Mouse (Mus musculus) intestine, postnatal 0 days (tissue): ENCODE data around the gene Agpat2. TPM values are rescaled to one million over a fixed set of nuclear protein-coding genes. Genes with fewer than 3 reads are reported as not detected.

Experiments used
- ATAC-seq: fragments of 200-750 bp; cut with Nextera tagmentation; 2 replicates; pipeline ENCODE4 v1.8.0; 2017; ENCODE audit warnings: mild to moderate bottlenecking, moderate TSS enrichment, moderate library complexity
- H3K27ac ChIP-seq: fragments of 300-500 bp; sonication (generic); 2 replicates; pipeline ENCODE4 v1.5.1; 2014; ENCODE audit warnings: mild to moderate bottlenecking, low read depth, low read length, moderate library complexity
- H3K27me3 ChIP-seq: fragments of 300-500 bp; sonication (generic); replicated peaks from 2 replicates; pipeline ENCODE4 v1.6.1; 2014; ENCODE audit warnings: low read length, mixed read lengths; ENCODE audit not compliant: control insufficient read depth, insufficient read depth
- H3K36me3 ChIP-seq: fragments of 300-500 bp; sonication (generic); 2 replicates; pipeline ENCODE4 v1.6.1; 2014; ENCODE audit warnings: mild to moderate bottlenecking, moderate library complexity; ENCODE audit not compliant: control insufficient read depth, insufficient read depth
- H3K4me1 ChIP-seq: fragments of 300-500 bp; sonication (generic); replicated peaks from 2 replicates; pipeline ENCODE4 v1.6.1; 2014; ENCODE audit warnings: antibody characterized with exemption, low read length, mixed read lengths; ENCODE audit not compliant: control insufficient read depth, insufficient read depth
- H3K4me2 ChIP-seq: fragments of 300-500 bp; sonication (generic); replicated peaks from 2 replicates; pipeline ENCODE4 v1.6.1; 2014; ENCODE audit warnings: low read depth, mild to moderate bottlenecking, moderate library complexity
- H3K4me3 ChIP-seq: fragments of 300-500 bp; sonication (generic); 2 replicates; pipeline ENCODE4 v1.5.1; 2014; ENCODE audit warnings: low read depth, low read length
- H3K9ac ChIP-seq: fragments of 300-500 bp; sonication (generic); 2 replicates; pipeline ENCODE4 v1.6.1; 2014; ENCODE audit warnings: mild to moderate bottlenecking, low read depth, low read length
- H3K9me3 ChIP-seq: fragments of 300-500 bp; sonication (generic); 2 replicates; pipeline ENCODE4 v1.6.1; 2016; ENCODE audit warnings: mixed run types; ENCODE audit not compliant: control insufficient read depth
- CTCF ChIP-seq: sonication (generic); IDR thresholded peaks from 2 replicates; pipeline ENCODE4 v1.5.1; 2016; ENCODE audit warnings: low read depth, mild to moderate bottlenecking, control low read depth, antibody characterized with exemption, moderate library complexity
- WGBS: fragments of 180-500 bp; shearing (Covaris S2); extraction: QIAGEN DNeasy Blood & Tissue Kit; methylation state at CpG from one replicate; pipeline ENCODE4 v1.1.7; 2014; 5-methylcytosine and 5-hydroxymethylcytosine counted together
- microRNA counts: library from miRNA; unstranded; fragments of <30 nt; microRNA quantifications from one replicate; lab custom pipeline; 2016
- microRNA-seq: library from miRNA; unstranded; fragments of <30 nt; microRNA quantifications from one replicate; pipeline ENCODE4, GENCODE M21; 2016
- polyA plus RNA-seq: library from polyadenylated mRNA; unstranded; fragments of >200 nt; fragmentation: Nextera tagmentation; extraction: Ambion mirVana; gene quantifications from 2 replicates; pipeline ENCODE4 v1.2.1, GENCODE M21; 2015

Gene Agpat2
- polyA plus RNA-seq, 1 experiment from 2014 or later, result 128 TPM

DNA sequence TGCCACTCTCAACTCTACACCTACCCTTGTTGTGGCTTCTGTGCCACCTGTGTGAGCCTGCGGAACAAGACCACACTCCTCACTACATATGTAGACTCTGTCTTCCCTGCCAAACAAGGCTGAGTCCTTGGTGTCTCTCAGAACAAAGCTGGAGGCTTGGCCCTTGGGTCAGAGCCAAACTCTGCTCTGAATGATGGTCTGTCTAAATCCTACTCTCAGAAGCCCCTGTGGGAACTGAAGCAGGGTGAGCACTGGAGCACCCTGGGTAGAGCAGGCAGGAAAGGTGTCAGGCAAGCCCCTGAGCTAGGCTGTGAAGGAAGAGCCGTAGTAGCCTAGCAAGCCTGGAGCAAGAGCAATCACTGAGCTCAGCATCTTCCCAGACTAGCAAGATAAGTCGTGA lies 54.0 kb downstream of the Agpat2 start:
- WGBS, result 44% methylated on average over 3 of the region's 3 CpGs
- Histone ChIP-seq H3K27ac (no peak overlapping the region), H3K9me3 (no peaks in the 10 kb centered on the region), H3K36me3 (no peaks in the 10 kb centered on the region), H3K27me3 (peaks cover 17% of the 10 kb centered on the region; the same call in 1 of the 2 replicates), H3K4me3 (no peak overlapping the region), H3K4me1 (no peaks in the 10 kb centered on the region), H3K9ac (no peak overlapping the region), H3K4me2 (no peak overlapping the region)
- ATAC-seq, result no peak
- TF ChIP-seq CTCF, result no peak

DNA sequence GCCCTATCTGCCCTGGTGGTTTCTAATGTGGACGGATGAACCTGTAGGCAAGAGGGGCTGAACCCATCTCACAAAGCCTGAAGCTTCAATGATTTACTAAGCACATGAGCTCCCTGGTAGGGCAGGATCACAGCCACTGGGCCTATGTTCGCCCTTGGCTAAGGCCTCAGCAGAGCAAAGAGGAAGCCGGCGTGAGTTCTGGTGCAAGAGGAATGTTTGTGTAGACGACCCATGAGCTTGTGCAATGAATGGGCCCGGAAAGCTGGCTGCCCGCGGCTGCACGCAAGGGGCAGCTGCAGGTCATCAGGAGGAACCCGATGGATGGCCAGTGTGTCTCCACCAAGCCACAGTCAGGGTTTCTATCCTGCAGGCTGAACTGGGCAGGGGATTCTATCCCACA lies 54.4 kb downstream of the Agpat2 start:
- peaks cover 17% of the 10 kb centered on the region; the same call in 1 of the 2 replicates for H3K27me3 ChIP-seq
- no peaks in the 10 kb centered on the region for H3K9me3 ChIP-seq
- no peak overlapping the region for H3K9ac ChIP-seq
- WGBS, result 47% methylated on average over 10 of the region's 10 CpGs
- no peak overlapping the region for H3K4me3 ChIP-seq
- no peaks in the 10 kb centered on the region for H3K4me1 ChIP-seq
- no peak for TF ChIP-seq CTCF
- H3K4me2 ChIP-seq, result no peak overlapping the region
- no peak overlapping the region for H3K27ac ChIP-seq
- H3K36me3 ChIP-seq, result no peaks in the 10 kb centered on the region
- ATAC-seq, result no peak

DNA sequence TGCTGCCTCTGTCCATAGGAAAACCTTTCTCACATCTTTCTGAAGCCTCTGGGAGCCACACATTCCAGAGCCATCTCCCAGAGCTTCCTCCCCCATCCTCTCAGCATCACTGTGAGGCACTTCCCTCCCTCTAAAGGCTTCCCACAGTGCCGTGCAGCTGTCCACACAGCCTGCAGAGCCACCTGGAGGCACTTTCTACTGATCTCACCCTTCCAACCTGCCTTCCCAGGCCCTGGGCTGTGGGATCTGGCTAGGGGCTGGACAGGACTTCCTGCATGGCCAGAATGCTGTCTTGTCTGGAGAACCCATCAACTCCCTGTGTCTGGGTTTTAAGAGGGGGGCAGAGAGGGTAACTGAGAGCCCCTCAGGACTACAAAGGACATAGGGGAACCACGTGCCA lies 56.7 kb downstream of the Agpat2 start:
- WGBS, result 40% methylated on average over 2 of the region's 2 CpGs
- Histone ChIP-seq H3K9ac (no peak overlapping the region), H3K27ac (no peak overlapping the region)

DNA sequence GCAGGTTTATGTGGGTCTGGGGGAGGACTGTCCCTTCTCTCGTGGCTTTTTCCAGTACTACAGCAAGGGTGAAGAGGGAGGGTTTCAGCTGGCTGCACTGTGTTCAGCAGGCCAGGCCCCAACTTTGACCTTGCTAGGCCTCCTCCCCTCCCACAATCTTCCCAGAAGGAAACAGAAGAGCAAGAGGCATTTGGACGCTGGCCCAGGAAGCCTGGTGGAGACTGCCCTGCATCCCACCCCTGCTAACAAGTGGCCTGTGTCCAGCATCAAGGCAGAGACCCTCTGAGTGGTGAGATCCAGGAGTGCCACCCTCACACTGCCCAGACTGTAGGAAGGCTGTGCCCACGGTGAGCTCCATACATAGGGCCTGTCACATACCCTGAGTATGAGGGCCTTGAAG lies 60.0 kb downstream of the Agpat2 start:
- Histone ChIP-seq H3K4me1 (no peaks in the 10 kb centered on the region), H3K36me3 (no peaks in the 10 kb centered on the region), H3K27me3 (no peaks in the 10 kb centered on the region), H3K4me2 (no peak overlapping the region), H3K9me3 (no peaks in the 10 kb centered on the region), H3K27ac (no peak overlapping the region), H3K4me3 (no peak overlapping the region), H3K9ac (no peak overlapping the region)
- ATAC-seq, result no peak
- TF ChIP-seq CTCF, result no peak
- 49% methylated on average over 3 of the region's 3 CpGs for WGBS

More for the DNA sequence above, 56.7 kb downstream of the Agpat2 start:
- Histone ChIP-seq H3K27me3 (peaks cover 10% of the 10 kb centered on the region; the same call in 1 of the 2 replicates), H3K4me3 (no peak overlapping the region), H3K4me2 (no peak overlapping the region), H3K4me1 (no peaks in the 10 kb centered on the region), H3K9me3 (no peaks in the 10 kb centered on the region), H3K36me3 (no peaks in the 10 kb centered on the region)
- no peak; the same call in 1 of the 2 replicates for ATAC-seq
- TF ChIP-seq CTCF, result peak; percentile 71

DNA sequence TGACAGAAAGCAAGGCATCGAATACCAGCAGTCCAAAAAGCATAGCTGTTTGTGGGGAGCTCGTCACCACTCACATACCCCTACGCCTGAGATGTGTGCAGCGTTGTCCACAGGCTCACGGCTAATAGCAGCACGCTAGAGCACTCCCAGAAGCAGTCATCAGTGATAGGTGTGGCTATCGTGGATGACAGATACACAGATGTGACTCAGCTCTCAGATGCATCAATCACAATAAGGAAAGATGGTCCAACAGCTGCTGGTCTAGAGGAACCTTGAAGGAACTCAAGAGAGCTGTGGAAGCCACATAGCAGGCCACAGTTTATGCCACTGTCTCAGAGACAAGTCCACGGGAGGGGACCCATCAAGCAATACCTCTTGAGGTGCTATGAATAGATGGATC lies 60.4 kb downstream of the Agpat2 start:
- Histone ChIP-seq H3K4me1 (no peaks in the 10 kb centered on the region), H3K4me2 (no peak overlapping the region), H3K36me3 (no peaks in the 10 kb centered on the region), H3K9me3 (no peaks in the 10 kb centered on the region), H3K4me3 (no peak overlapping the region), H3K27ac (no peak overlapping the region), H3K9ac (no peak overlapping the region), H3K27me3 (no peaks in the 10 kb centered on the region)
- WGBS, result 82% methylated on average over 8 of the region's 8 CpGs
- TF ChIP-seq CTCF, result no peak
- ATAC-seq, result no peak

DNA sequence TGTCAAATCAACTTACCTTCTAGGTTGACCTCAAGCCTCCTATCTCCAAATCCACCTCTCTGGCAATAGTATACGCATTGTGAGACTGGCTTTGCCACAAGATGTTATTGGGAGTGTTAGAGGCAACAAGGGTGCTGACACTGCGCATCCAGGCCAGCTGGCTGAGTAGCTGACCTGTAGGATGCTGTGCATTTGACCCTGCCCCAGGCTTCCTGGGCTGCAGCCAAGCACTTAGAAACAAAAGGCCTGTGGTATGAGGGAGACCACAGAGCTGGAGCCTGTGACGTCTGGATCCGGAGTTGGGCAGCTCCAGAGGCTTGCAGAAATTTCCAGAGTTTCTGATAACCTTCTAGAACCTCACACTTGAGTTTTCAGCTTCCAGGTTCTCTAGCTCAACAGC lies 61.1 kb downstream of the Agpat2 start:
- ATAC-seq, result no peak
- Histone ChIP-seq H3K9me3 (no peaks in the 10 kb centered on the region), H3K4me3 (no peak overlapping the region), H3K4me2 (no peak overlapping the region), H3K27me3 (no peaks in the 10 kb centered on the region), H3K27ac (no peak overlapping the region), H3K36me3 (no peaks in the 10 kb centered on the region), H3K9ac (no peak overlapping the region), H3K4me1 (no peaks in the 10 kb centered on the region)
- TF ChIP-seq CTCF, result no peak
- 74% methylated on average over 4 of the region's 4 CpGs for WGBS

MicroRNAs encoded within 50 kb of the gene (microRNA counts, 519-probe panel; counts per million panel counts)
- microRNA mmu-miR-126-3p (lab: Ali Mortazavi, UCI) (5,683 counts per million, percentile 92 among the panel's probes with 10 or more counts), microRNA mmu-miR-126-5p (lab: Ali Mortazavi, UCI) (4,633 counts per million, percentile 75 among the panel's probes with 10 or more counts)

Small RNA genes lying within 50 kb of the gene (microRNA-seq; reads per million reads assigned to microRNA genes)
- gene Mir126a (not detected), gene Mir126b (not detected)

Other genes with a start within 250 kb of the Agpat2 start
- 0.26 and 0.33 TPM in 2 replicates for gene Card9, start 243.5 kb downstream of the Agpat2 start, polyA plus RNA-seq
- gene Snapc4, start 223.8 kb downstream of the Agpat2 start, polyA plus RNA-seq, result 5.6 and 6.7 TPM in 2 replicates
- 45.6 and 49.3 TPM in 2 replicates for gene Entr1, start 215.1 kb downstream of the Agpat2 start, polyA plus RNA-seq
- gene Pmpca, start 215.1 kb downstream of the Agpat2 start, polyA plus RNA-seq, result 46.4 and 47.6 TPM in 2 replicates
- 6.8 TPM in 2 replicates for gene Inpp5e, start 195.2 kb downstream of the Agpat2 start, polyA plus RNA-seq
- gene Sec16a, start 159.2 kb downstream of the Agpat2 start, polyA plus RNA-seq, result 17.4 and 18.3 TPM in 2 replicates
- gene Notch1, start 87.8 kb downstream of the Agpat2 start, polyA plus RNA-seq, result 3.6 and 3.7 TPM in 2 replicates
- 54.4 and 65.2 TPM in 2 replicates for gene Egfl7, start 24.4 kb downstream of the Agpat2 start, polyA plus RNA-seq
- gene Gm20532, start 17.8 kb downstream of the Agpat2 start, polyA plus RNA-seq, result not detected in 2 replicates
- gene Fam69b, start 24.0 kb upstream of the Agpat2 start, polyA plus RNA-seq, result 6.8 and 6.9 TPM in 2 replicates
- not detected in 2 replicates for gene Lcn4, start 66.9 kb upstream of the Agpat2 start, polyA plus RNA-seq